Mouse (Mus musculus): ENCODE results near the gene Vsig8.

DNA sequence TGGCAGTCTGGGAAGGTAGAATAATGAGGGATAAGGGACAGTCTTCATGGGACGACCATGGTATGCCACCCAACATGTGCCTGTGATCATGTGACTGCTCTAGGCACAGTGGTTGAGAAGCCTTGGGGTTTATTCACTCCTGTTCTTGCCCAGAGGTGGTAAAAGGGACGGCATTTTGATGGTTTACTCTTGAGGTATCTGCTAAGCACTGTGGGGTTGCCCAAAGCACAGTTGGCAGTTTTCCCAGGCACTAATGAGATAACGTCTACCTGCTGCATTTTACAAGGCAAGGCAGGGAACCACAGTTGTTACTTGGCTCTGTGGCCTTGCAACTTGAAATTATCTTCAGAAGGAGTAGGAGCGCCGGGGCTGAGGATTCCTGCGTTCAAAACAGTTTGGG, 15.9 kb upstream of the Vsig8 start:
- TF ChIP-seq CTCF (IDR thresholded peaks at IDR 0.05) (no peak), EP300 (IDR thresholded peaks at IDR 0.05) (no peak)
